In the genomic region with DNA sequence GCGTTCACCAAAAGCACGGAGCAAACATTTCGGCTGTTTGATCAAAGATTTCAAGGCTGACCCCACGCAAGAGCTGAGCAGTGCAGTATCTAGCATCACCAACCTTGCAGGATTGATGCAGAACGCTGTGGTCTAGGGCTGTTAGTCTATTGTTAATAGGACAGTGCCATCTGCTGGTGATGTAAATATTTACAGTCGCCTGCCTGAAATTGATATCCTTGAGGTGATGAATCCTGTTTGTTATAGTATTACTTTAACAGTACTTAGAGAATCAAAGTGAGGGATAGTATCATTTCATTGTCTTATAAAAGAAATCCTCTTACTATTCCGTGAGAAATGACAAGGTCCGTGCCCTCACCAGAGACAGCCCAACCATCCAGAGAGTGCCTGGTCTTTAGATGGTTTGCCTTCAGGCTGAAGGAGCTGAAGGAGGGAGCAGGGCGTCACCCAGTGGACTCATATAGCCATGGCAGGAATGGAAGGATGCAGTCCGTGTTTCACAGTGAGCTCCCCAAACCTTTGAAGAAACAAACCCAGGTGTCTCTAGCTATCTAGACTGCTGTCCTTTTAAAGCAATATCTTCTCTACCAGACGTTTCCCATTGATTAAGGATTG, we compare ENCODE assay signal across 9 mouse cellular contexts.
DNase-seq lines count a peak whose midpoint lies in the region; ATAC-seq and TF ChIP-seq lines count a peak whose summit lies in the region.
"Had no signal": no experiment of that assay in that cellular context is flagged by ENCODE, and none has a peak within 500 bp of the region (broad histone marks: within the 10 kb centered on the region; RNA-seq: fewer than 3 reads in every experiment).

No protein-coding gene starts in this region.

- no peak overlapping the region for H3K27ac ChIP-seq in MEL (ENCODE audit: control insufficient read depth, low read depth, low read length)
- no peak overlapping the region for H3K27ac ChIP-seq in forebrain, embryonic 14.5 days (ENCODE audit: low read depth, low read length)
- no peak overlapping the region for H3K27ac ChIP-seq in hindbrain, embryonic 11.5 days (ENCODE audit: low read depth, low read length)

- DNase-seq in MEL (ENCODE audit: low read depth, low spot score), result peak; percentile 72
- DNase-seq in c-Kit-positive CD71-positive TER-119-positive erythroid progenitor cells, embryonic 14.5 days (ENCODE audit: low spot score), result peak; percentile 35
- DNase-seq in forebrain, embryonic 14.5 days (ENCODE audit: low spot score), result peak; percentile 91
- DNase-seq in hindbrain, embryonic 11.5 days (ENCODE audit: low spot score), result peak; percentile 83
- DNase-seq in layer of hippocampus, adult 8-10 months (ENCODE audit: low spot score in 2 of 2), result peak; percentile 69 to 87
- peak; percentile 53 to 67 for DNase-seq in lung, postnatal 4 days
- peak; percentile 85 to 87 for DNase-seq in right cerebral cortex, postnatal 10 days (ENCODE audit: low spot score in 2 of 2)
- peak; percentile 27 to 61 for DNase-seq in urinary bladder, postnatal 4 days (ENCODE audit: low spot score in 2 of 2)

- H3K27me3 ChIP-seq in MEL (ENCODE audit: control insufficient read depth in 1 of 2, insufficient read depth in 2 of 2, low read length in 2 of 2), result no peaks in the 10 kb centered on the region; a peak in 1 of 4 replicates
- H3K27me3 ChIP-seq in forebrain, embryonic 14.5 days (replicated peaks; ENCODE audit: control insufficient read depth, insufficient read depth, low read length), result no peaks in the 10 kb centered on the region
- H3K27me3 ChIP-seq in hindbrain, embryonic 11.5 days (ENCODE audit: control insufficient read depth, insufficient read depth, low read length), result no peaks in the 10 kb centered on the region
- H3K27me3 ChIP-seq: megakaryocyte, embryonic 14.5 days had no signal

- H3K4me1 ChIP-seq in MEL (ENCODE audit: control insufficient read depth in 1 of 2, insufficient read depth in 2 of 2, low read length in 2 of 2), result no peaks in the 10 kb centered on the region
- H3K4me1 ChIP-seq in forebrain, embryonic 14.5 days (ENCODE audit: control insufficient read depth, insufficient read depth, low read length), result no peaks in the 10 kb centered on the region
- H3K4me1 ChIP-seq in hindbrain, embryonic 11.5 days (replicated peaks; ENCODE audit: control insufficient read depth, insufficient read depth, low read length), result no peaks in the 10 kb centered on the region
- H3K4me1 ChIP-seq: megakaryocyte, embryonic 14.5 days had no signal

- H3K9ac ChIP-seq in MEL (ENCODE audit: control insufficient read depth, low read depth, low read length, poor library complexity, severe bottlenecking), result no peak overlapping the region
- H3K9ac ChIP-seq in forebrain, embryonic 14.5 days (ENCODE audit: low read length), result no peak overlapping the region
- H3K9ac ChIP-seq in hindbrain, embryonic 11.5 days (ENCODE audit: low read depth, low read length), result no peak overlapping the region

- ATAC-seq in forebrain, embryonic 14.5 days, result peak; percentile 96
- ATAC-seq in hindbrain, embryonic 11.5 days (ENCODE audit: low FRiP score), result peak; percentile 95

- TF ChIP-seq RAD21 in MEL (IDR thresholded peaks at IDR 0.05; ENCODE audit: low read depth, low read length), result peak; percentile 51

- WGBS in forebrain, embryonic 14.5 days, result 14% methylated on average over 11 of the region's 11 CpGs
- 12% methylated on average over 11 of the region's 11 CpGs for WGBS in hindbrain, embryonic 11.5 days

- no peaks in the 10 kb centered on the region for H3K36me3 ChIP-seq in MEL (ENCODE audit: control insufficient read depth in 1 of 2, insufficient read depth in 2 of 2, low read length in 2 of 2)
- no peaks in the 10 kb centered on the region for H3K36me3 ChIP-seq in forebrain, embryonic 14.5 days (ENCODE audit: control insufficient read depth, insufficient read depth, low read length)
- H3K36me3 ChIP-seq in hindbrain, embryonic 11.5 days (ENCODE audit: control insufficient read depth, insufficient read depth, low read length), result no peaks in the 10 kb centered on the region

- TF ChIP-seq POLR2A in MEL (IDR thresholded peaks at IDR 0.05; ENCODE audit: control insufficient read depth in 1 of 2, insufficient read depth in 1 of 2, low read depth in 1 of 2, low read length in 2 of 2, poor library complexity in 1 of 2), result no peak

- TF ChIP-seq CTCF in MEL (IDR thresholded peaks at IDR 0.05 in 2 of 3, conservative IDR thresholded peaks at IDR 0.05 in 1 of 3; ENCODE audit: control insufficient read depth in 1 of 3, insufficient read depth in 1 of 3, low read depth in 2 of 3, low read length in 3 of 3, poor library complexity in 1 of 3, severe bottlenecking in 1 of 3), result peak; percentile 31 to 49 (median 41); a peak in 5 of 6 replicates

- H3K4me3 ChIP-seq in MEL (ENCODE audit: control insufficient read depth in 1 of 2, insufficient read depth in 1 of 2, low read depth in 2 of 2, low read length in 2 of 2), result no peak overlapping the region
- H3K4me3 ChIP-seq in forebrain, embryonic 14.5 days (ENCODE audit: low read depth, low read length), result no peak overlapping the region
- no peak overlapping the region for H3K4me3 ChIP-seq in hindbrain, embryonic 11.5 days (ENCODE audit: low read depth, low read length)
- H3K4me3 ChIP-seq: megakaryocyte, embryonic 14.5 days had no signal

- no peak for TF ChIP-seq EP300 in MEL (IDR thresholded peaks at IDR 0.05; ENCODE audit: low read depth in 1 of 2, low read length in 2 of 2)

- no peak overlapping the region for H3K4me2 ChIP-seq in forebrain, embryonic 14.5 days (ENCODE audit: low read length)
- no peak overlapping the region for H3K4me2 ChIP-seq in hindbrain, embryonic 11.5 days (replicated peaks; ENCODE audit: low read depth, low read length)

- no peaks in the 10 kb centered on the region for H3K9me3 ChIP-seq in MEL (replicated peaks; ENCODE audit: insufficient read depth, low read length)
- H3K9me3 ChIP-seq in forebrain, embryonic 14.5 days (replicated peaks; ENCODE audit: control insufficient read depth, low read length), result no peaks in the 10 kb centered on the region
- no peaks in the 10 kb centered on the region for H3K9me3 ChIP-seq in hindbrain, embryonic 11.5 days (ENCODE audit: control insufficient read depth, low read length)

- H3K79me2 ChIP-seq in MEL (ENCODE audit: control insufficient read depth, insufficient read depth, low read length, poor library complexity), result no peaks in the 10 kb centered on the region

TF ChIP-seq in MEL, 35 proteins besides CTCF, POLR2A, EP300 and RAD21:
- no peak for TF ChIP-seq MXI1 (IDR thresholded peaks at IDR 0.05; ENCODE audit: low read depth, low read length)
- TF ChIP-seq BHLHE40 (IDR thresholded peaks at IDR 0.05; ENCODE audit: borderline replicate concordance, low read depth, low read length), result no peak
- peak; percentile 57 for TF ChIP-seq SMC3 (IDR thresholded peaks at IDR 0.05; ENCODE audit: low read depth, low read length)
- no peak for TF ChIP-seq GABPA (IDR thresholded peaks at IDR 0.05; ENCODE audit: low read depth, low read length)

Comparison
In these comparisons a context has a peak if more than half of its experiments do, and no peak if none do; other contexts are left out.
1. DNase-seq: peak in every context shown above with its lines; median percentile 91 in forebrain, embryonic 14.5 days; 86 in right cerebral cortex, postnatal 10 days; 83 in hindbrain, embryonic 11.5 days; 78 in layer of hippocampus, adult 8-10 months; 72 in MEL; 60 in lung, postnatal 4 days; 44 in urinary bladder, postnatal 4 days; 35 in c-Kit-positive CD71-positive TER-119-positive erythroid progenitor cells, embryonic 14.5 days.